Mouse (Mus musculus) cerebellum, adult 11-12 months (tissue): ENCODE data around the gene Ercc8.

ENCODE experiments used
- DNase-seq: peaks from one replicate; pipeline ENCODE4 v3.0.0; 2022

Ercc8 gene

GRCm38 (mm10) chr13:108157732-108158464 is 633 bp upstream of the Ercc8 start:
- no peak for DNase-seq

GRCm38 (mm10) chr13:108159241-108159575 is 677 bp downstream of the Ercc8 start:
- no peak for DNase-seq

- DNase-seq, result no peak
Observed at GRCm38 (mm10) chr13:108159963-108160362, 1.4 kb downstream of the Ercc8 start.

GRCm38 (mm10) chr13:108163912-108164311 is 5.4 kb downstream of the Ercc8 start:
- DNase-seq, result peak; percentile 94

- DNase-seq, result peak; percentile 34
Observed at GRCm38 (mm10) chr13:108164621-108165020, 6.1 kb downstream of the Ercc8 start.

- DNase-seq, result no peak
Observed at GRCm38 (mm10) chr13:108170002-108170401, 11.5 kb downstream of the Ercc8 start.

- peak; percentile 86 for DNase-seq
Observed at GRCm38 (mm10) chr13:108170511-108170910, 12.0 kb downstream of the Ercc8 start.

GRCm38 (mm10) chr13:108179618-108180017 is 21.1 kb downstream of the Ercc8 start:
- DNase-seq, result no peak

GRCm38 (mm10) chr13:108180821-108181220 is 22.3 kb downstream of the Ercc8 start:
- no peak for DNase-seq

GRCm38 (mm10) chr13:108184743-108185255 is 26.3 kb downstream of the Ercc8 start:
- DNase-seq, result no peak

- no peak for DNase-seq
Observed at GRCm38 (mm10) chr13:108185530-108185929, 27.0 kb downstream of the Ercc8 start.

GRCm38 (mm10) chr13:108187994-108188393 is 29.5 kb downstream of the Ercc8 start:
- no peak for DNase-seq

GRCm38 (mm10) chr13:108191074-108191720 is 32.7 kb downstream of the Ercc8 start:
- DNase-seq, result no peak

- peak; percentile 25 for DNase-seq
Observed at GRCm38 (mm10) chr13:108195474-108195873, 36.9 kb downstream of the Ercc8 start.

- no peak for DNase-seq
Observed at GRCm38 (mm10) chr13:108204857-108205256, 46.3 kb downstream of the Ercc8 start.

- no peak for DNase-seq
Observed at GRCm38 (mm10) chr13:108207447-108207846, 48.9 kb downstream of the Ercc8 start.

GRCm38 (mm10) chr13:108208090-108208489 is 49.6 kb downstream of the Ercc8 start:
- DNase-seq, result no peak

GRCm38 (mm10) chr13:108210960-108211359 is 52.4 kb downstream of the Ercc8 start:
- DNase-seq, result no peak

GRCm38 (mm10) chr13:108212397-108213018 is 54.0 kb downstream of the Ercc8 start:
- no peak for DNase-seq

- DNase-seq, result peak; percentile 87
Observed at GRCm38 (mm10) chr13:108214081-108214484, 55.6 kb downstream of the Ercc8 start, which contains the start of gene Elovl7. Elovl7 (plus strand) TSS chr13:108214404.

- DNase-seq, result peak; percentile 42
Observed at GRCm38 (mm10) chr13:108214485-108215107, 56.1 kb downstream of the Ercc8 start.

- DNase-seq, result no peak
Observed at GRCm38 (mm10) chr13:108215231-108215780, 56.8 kb downstream of the Ercc8 start.

- DNase-seq, result no peak
Observed at GRCm38 (mm10) chr13:108219773-108220172, 61.2 kb downstream of the Ercc8 start.
